Mouse (Mus musculus): ENCODE results near the gene Gm8797. TPM values are rescaled to one million over a fixed set of nuclear protein-coding genes. Genes with fewer than 3 reads are reported as not detected.
"Not testable (repeated sequence)": the region's sequence is repeated elsewhere in the genome, so short reads cannot be mapped to it uniquely, and the experiment has no call there.

Gene Gm8797
- 9.4 and 11.0 TPM in 2 replicates for polyA plus RNA-seq (2016; fragmentation: Nextera tagmentation; extraction: Ambion mirVana)

GRCm38 (mm10) chr3:5750506-5750905 lies at the start of gene Gm8797:
Gm8797 (plus strand) TSS chr3:5750806.
- H3K9ac ChIP-seq; H3K9me3 ChIP-seq (replicated peaks); ATAC-seq; H3K4me3 ChIP-seq; H3K4me1 ChIP-seq; H3K27ac ChIP-seq; H3K4me2 ChIP-seq; H3K36me3 ChIP-seq; H3K27me3 ChIP-seq (replicated peaks): not testable (repeated sequence)
- WGBS (ENCODE audit: insufficient replicate concordance) = 87% methylated on average over 9 of the region's 9 CpGs

- no peak overlapping the region for H3K9ac ChIP-seq
- H3K4me2 ChIP-seq = no peak overlapping the region
- H3K27me3 ChIP-seq (replicated peaks) = no peaks in the 10 kb centered on the region
- H3K36me3 ChIP-seq = no peaks in the 10 kb centered on the region
- H3K4me1 ChIP-seq = no peaks in the 10 kb centered on the region
- ATAC-seq = no peak
- H3K4me3 ChIP-seq = no peak overlapping the region
- H3K9me3 ChIP-seq (replicated peaks) = no peaks in the 10 kb centered on the region
- H3K27ac ChIP-seq = no peak overlapping the region
These were observed 36.1 kb upstream of the Gm8797 start for GRCm38 (mm10) chr3:5714481-5714880.

GRCm38 (mm10) chr3:5732931-5733330 lies 17.7 kb upstream of the Gm8797 start:
- no peak overlapping the region for H3K27ac ChIP-seq
- no peaks in the 10 kb centered on the region for H3K9me3 ChIP-seq (replicated peaks)
- H3K4me1 ChIP-seq = no peaks in the 10 kb centered on the region
- H3K4me3 ChIP-seq = no peak overlapping the region
- no peak overlapping the region for H3K4me2 ChIP-seq
- no peak overlapping the region for H3K9ac ChIP-seq
- ATAC-seq = no peak
- no peaks in the 10 kb centered on the region for H3K27me3 ChIP-seq (replicated peaks)
- no peaks in the 10 kb centered on the region for H3K36me3 ChIP-seq

- no peaks in the 10 kb centered on the region for H3K9me3 ChIP-seq (replicated peaks)
- H3K4me1 ChIP-seq = no peaks in the 10 kb centered on the region
- H3K4me3 ChIP-seq = no peak overlapping the region
- no peaks in the 10 kb centered on the region for H3K27me3 ChIP-seq (replicated peaks)
- ATAC-seq = no peak
- no peak overlapping the region for H3K4me2 ChIP-seq
- WGBS (ENCODE audit: insufficient replicate concordance) = 57% methylated on average over 3 of the region's 3 CpGs
- no peak overlapping the region for H3K9ac ChIP-seq
- no peak overlapping the region for H3K27ac ChIP-seq
- no peaks in the 10 kb centered on the region for H3K36me3 ChIP-seq
These were observed 4.3 kb downstream of the Gm8797 start for GRCm38 (mm10) chr3:5754763-5755478.

GRCm38 (mm10) chr3:5766256-5766655 lies 15.7 kb downstream of the Gm8797 start:
- no peak for ATAC-seq
- H3K4me3 ChIP-seq = no peak overlapping the region
- H3K4me1 ChIP-seq = no peaks in the 10 kb centered on the region
- no peaks in the 10 kb centered on the region for H3K27me3 ChIP-seq (replicated peaks)
- WGBS (ENCODE audit: insufficient replicate concordance) = 66% methylated on average over 3 of the region's 3 CpGs
- H3K4me2 ChIP-seq = no peak overlapping the region
- H3K27ac ChIP-seq = no peak overlapping the region
- no peaks in the 10 kb centered on the region for H3K9me3 ChIP-seq (replicated peaks)
- no peaks in the 10 kb centered on the region for H3K36me3 ChIP-seq
- H3K9ac ChIP-seq = no peak overlapping the region

- Histone ChIP-seq H3K9ac (no peak overlapping the region), H3K4me1 (no peaks in the 10 kb centered on the region), H3K9me3 (replicated peaks) (no peaks in the 10 kb centered on the region), H3K4me3 (no peak overlapping the region), H3K36me3 (no peaks in the 10 kb centered on the region), H3K4me2 (no peak overlapping the region), H3K27ac (no peak overlapping the region), H3K27me3 (replicated peaks) (no peaks in the 10 kb centered on the region)
- no peak for ATAC-seq
- WGBS (ENCODE audit: insufficient replicate concordance) = 73% methylated on average over 2 of the region's 2 CpGs
These were observed 26.3 kb downstream of the Gm8797 start for GRCm38 (mm10) chr3:5776894-5777293.
